Mouse (Mus musculus) embryonic facial prominence, embryonic 15.5 days (tissue): ENCODE measurements at regions not wholly inside any gene's neighbourhood (a gene's known extent, or its start where the extent isn't known, plus 50 kb on each side); places are given as distances from the start of the nearest gene placed in this dataset.

Source experiments
- ATAC-seq: fragments of 200-750 bp; cut with Nextera tagmentation; 2 replicates; pipeline ENCODE4 v1.8.0; 2017; ENCODE audit warnings: low read depth, moderate TSS enrichment; ENCODE audit not compliant: insufficient number of reproducible peaks, low FRiP score, low TSS enrichment
- H3K27ac ChIP-seq: fragments of 300-500 bp; sonication (generic); replicated peaks from 2 replicates; pipeline ENCODE4 v1.5.1; 2015; ENCODE audit warnings: mild to moderate bottlenecking, inconsistent platforms
- H3K27me3 ChIP-seq: fragments of 300-500 bp; sonication (generic); 2 replicates; pipeline ENCODE4 v1.6.1; 2015; ENCODE audit warnings: inconsistent platforms
- H3K36me3 ChIP-seq: fragments of 300-500 bp; sonication (generic); 2 replicates; pipeline ENCODE4 v1.6.1; 2015; ENCODE audit warnings: mild to moderate bottlenecking, inconsistent platforms
- H3K4me1 ChIP-seq: fragments of 300-500 bp; sonication (generic); 2 replicates; pipeline ENCODE4 v1.6.1; 2015; ENCODE audit warnings: inconsistent platforms
- H3K4me2 ChIP-seq: fragments of 300-500 bp; sonication (generic); replicated peaks from 2 replicates; pipeline ENCODE4 v1.6.1; 2015; ENCODE audit warnings: mild to moderate bottlenecking, inconsistent platforms
- H3K4me3 ChIP-seq: fragments of 300-500 bp; sonication (generic); replicated peaks from 2 replicates; pipeline ENCODE4 v1.5.1; 2015; ENCODE audit warnings: mild to moderate bottlenecking, inconsistent platforms
- H3K9ac ChIP-seq: fragments of 300-500 bp; sonication (generic); 2 replicates; pipeline ENCODE4 v1.6.1; 2015; ENCODE audit warnings: inconsistent platforms
- H3K9me3 ChIP-seq: fragments of 300-500 bp; sonication (generic); replicated peaks from 2 replicates; pipeline ENCODE4 v1.6.1; 2016; ENCODE audit warnings: inconsistent platforms
- WGBS: fragments of 180-500 bp; shearing (Covaris S2); methylation state at CpG from one replicate; pipeline ENCODE4 v1.1.7; 2015; 5-methylcytosine and 5-hydroxymethylcytosine counted together

- Histone ChIP-seq H3K4me1 (no peaks in the 10 kb centered on the region), H3K4me3 (no peak overlapping the region), H3K4me2 (no peak overlapping the region), H3K27me3 (no peaks in the 10 kb centered on the region), H3K9me3 (no peaks in the 10 kb centered on the region), H3K9ac (no peak overlapping the region), H3K27ac (no peak overlapping the region), H3K36me3 (no peaks in the 10 kb centered on the region)
- 47% methylated on average over 9 of the region's 9 CpGs for WGBS
- ATAC-seq: no peak
Observed at GRCm38 (mm10) chr1:35385430-35385829, 535.7 kb downstream of the Plekhb2 start.

GRCm38 (mm10) chr1:35388181-35388580, 538.4 kb downstream of the Plekhb2 start:
- Histone ChIP-seq H3K4me3 (no peak overlapping the region), H3K9me3 (no peaks in the 10 kb centered on the region), H3K9ac (no peak overlapping the region), H3K36me3 (no peaks in the 10 kb centered on the region), H3K4me2 (no peak overlapping the region), H3K27me3 (no peaks in the 10 kb centered on the region), H3K4me1 (no peaks in the 10 kb centered on the region), H3K27ac (no peak overlapping the region)
- 24% methylated on average over 6 of the region's 6 CpGs for WGBS
- ATAC-seq: no peak

GRCm38 (mm10) chr1:35390371-35390770, 540.6 kb downstream of the Plekhb2 start:
- no peaks in the 10 kb centered on the region for H3K36me3 ChIP-seq
- H3K9me3 ChIP-seq: no peaks in the 10 kb centered on the region
- H3K27me3 ChIP-seq: no peaks in the 10 kb centered on the region
- H3K27ac ChIP-seq: no peak overlapping the region
- H3K4me1 ChIP-seq: no peaks in the 10 kb centered on the region
- H3K9ac ChIP-seq: no peak overlapping the region
- H3K4me2 ChIP-seq: no peak overlapping the region
- 68% methylated on average over 4 of the region's 4 CpGs for WGBS
- no peak overlapping the region for H3K4me3 ChIP-seq
- ATAC-seq: no peak

GRCm38 (mm10) chr1:35390858-35391586, 541.2 kb downstream of the Plekhb2 start:
- Histone ChIP-seq H3K27ac (no peak overlapping the region), H3K9me3 (no peaks in the 10 kb centered on the region), H3K4me3 (no peak overlapping the region), H3K4me2 (no peak overlapping the region), H3K27me3 (no peaks in the 10 kb centered on the region), H3K9ac (no peak overlapping the region), H3K4me1 (no peaks in the 10 kb centered on the region), H3K36me3 (no peaks in the 10 kb centered on the region)
- 72% methylated on average over 7 of the region's 7 CpGs for WGBS
- no peak for ATAC-seq

GRCm38 (mm10) chr1:35393550-35394118, 543.9 kb downstream of the Plekhb2 start:
- 86% methylated on average over 6 of the region's 6 CpGs for WGBS
- H3K4me2 ChIP-seq: no peak overlapping the region
- H3K9me3 ChIP-seq: no peaks in the 10 kb centered on the region
- H3K27ac ChIP-seq: no peak overlapping the region
- H3K27me3 ChIP-seq: no peaks in the 10 kb centered on the region
- no peaks in the 10 kb centered on the region for H3K36me3 ChIP-seq
- ATAC-seq: no peak
- no peaks in the 10 kb centered on the region for H3K4me1 ChIP-seq
- H3K4me3 ChIP-seq: no peak overlapping the region
- no peak overlapping the region for H3K9ac ChIP-seq

GRCm38 (mm10) chr1:35400674-35401359, 551.0 kb downstream of the Plekhb2 start:
- Histone ChIP-seq H3K27ac (no peak overlapping the region), H3K36me3 (no peaks in the 10 kb centered on the region), H3K4me3 (no peak overlapping the region), H3K4me1 (no peaks in the 10 kb centered on the region), H3K9ac (no peak overlapping the region), H3K27me3 (no peaks in the 10 kb centered on the region), H3K9me3 (no peaks in the 10 kb centered on the region), H3K4me2 (no peak overlapping the region)
- 70% methylated on average over 11 of the region's 11 CpGs for WGBS
- ATAC-seq: no peak

- 81% methylated on average over 4 of the region's 4 CpGs for WGBS
- ATAC-seq: no peak
- H3K4me1 ChIP-seq: no peaks in the 10 kb centered on the region
- no peak overlapping the region for H3K9ac ChIP-seq
- no peaks in the 10 kb centered on the region for H3K27me3 ChIP-seq
- no peak overlapping the region for H3K4me3 ChIP-seq
- H3K27ac ChIP-seq: no peak overlapping the region
- H3K36me3 ChIP-seq: no peaks in the 10 kb centered on the region
- H3K4me2 ChIP-seq: no peak overlapping the region
- no peaks in the 10 kb centered on the region for H3K9me3 ChIP-seq
Observed at GRCm38 (mm10) chr1:35402995-35403394, 553.2 kb downstream of the Plekhb2 start.

GRCm38 (mm10) chr1:35405418-35405817, 555.6 kb downstream of the Plekhb2 start:
- no peak overlapping the region for H3K9ac ChIP-seq
- H3K4me1 ChIP-seq: no peaks in the 10 kb centered on the region
- no peaks in the 10 kb centered on the region for H3K36me3 ChIP-seq
- H3K4me2 ChIP-seq: no peak overlapping the region
- WGBS: 76% methylated on average over 6 of the region's 6 CpGs
- H3K4me3 ChIP-seq: no peak overlapping the region
- H3K27me3 ChIP-seq: no peaks in the 10 kb centered on the region
- no peak overlapping the region for H3K27ac ChIP-seq
- no peak for ATAC-seq
- no peaks in the 10 kb centered on the region for H3K9me3 ChIP-seq

- no peak overlapping the region for H3K27ac ChIP-seq
- H3K9me3 ChIP-seq: no peaks in the 10 kb centered on the region
- no peak overlapping the region for H3K4me2 ChIP-seq
- H3K27me3 ChIP-seq: no peaks in the 10 kb centered on the region
- H3K4me1 ChIP-seq: no peaks in the 10 kb centered on the region
- no peak overlapping the region for H3K4me3 ChIP-seq
- no peak overlapping the region for H3K9ac ChIP-seq
- no peak for ATAC-seq
- no peaks in the 10 kb centered on the region for H3K36me3 ChIP-seq
- WGBS: 67% methylated on average over 1 of the region's 1 CpGs
Observed at GRCm38 (mm10) chr1:35415646-35416045, 565.9 kb downstream of the Plekhb2 start.

- Histone ChIP-seq H3K4me2 (no peak overlapping the region), H3K36me3 (no peaks in the 10 kb centered on the region), H3K27ac (no peak overlapping the region), H3K9me3 (no peaks in the 10 kb centered on the region), H3K9ac (no peak overlapping the region), H3K27me3 (no peaks in the 10 kb centered on the region), H3K4me1 (no peaks in the 10 kb centered on the region), H3K4me3 (no peak overlapping the region)
- WGBS: 78% methylated on average over 8 of the region's 8 CpGs
- ATAC-seq: no peak
Observed at GRCm38 (mm10) chr1:35428126-35428840, 578.5 kb downstream of the Plekhb2 start.

GRCm38 (mm10) chr1:35429471-35429870, 579.7 kb downstream of the Plekhb2 start:
- no peak overlapping the region for H3K4me3 ChIP-seq
- no peaks in the 10 kb centered on the region for H3K27me3 ChIP-seq
- no peak overlapping the region for H3K4me2 ChIP-seq
- no peak overlapping the region for H3K27ac ChIP-seq
- no peaks in the 10 kb centered on the region for H3K9me3 ChIP-seq
- 69% methylated on average over 1 of the region's 1 CpGs for WGBS
- ATAC-seq: no peak
- H3K9ac ChIP-seq: no peak overlapping the region
- no peaks in the 10 kb centered on the region for H3K4me1 ChIP-seq
- H3K36me3 ChIP-seq: no peaks in the 10 kb centered on the region
